25 mouse cellular contexts compared by ENCODE assay signal in the genomic region with DNA sequence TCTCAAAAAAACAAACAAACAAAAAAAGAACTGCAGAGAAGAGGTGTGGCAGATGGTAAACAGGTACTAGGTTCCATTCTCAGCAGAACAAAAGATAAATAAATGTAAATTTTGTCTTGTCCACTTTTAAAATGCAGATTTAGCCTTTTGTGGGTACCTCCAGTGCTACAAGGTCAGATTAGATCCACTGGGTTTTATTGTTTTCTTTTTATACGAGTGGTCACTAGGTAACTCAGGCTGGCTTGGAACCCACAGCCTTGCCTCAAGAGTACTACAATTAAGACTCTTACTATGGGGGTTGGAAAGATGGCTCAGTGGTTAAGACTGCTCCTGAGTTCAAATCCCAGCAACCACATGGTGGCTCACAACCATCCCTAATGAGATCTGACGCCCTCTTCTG.
"Had no signal": no experiment of that assay in that cellular context is flagged by ENCODE, and none has a peak within 500 bp of the region (broad histone marks: within the 10 kb centered on the region; RNA-seq: fewer than 3 reads in every experiment).

No protein-coding gene starts in this region.

- H3K27ac ChIP-seq: gastrocnemius, adult 2 months; heart, embryonic 10.5 days; hindbrain, embryonic 10.5 days; hindbrain, embryonic 12.5 days; hindbrain, embryonic 14.5 days; intestine, embryonic 15.5 days; layer of hippocampus, adult 2 months; left cerebral cortex, adult 2 months; limb, embryonic 10.5 days; limb, embryonic 12.5 days had no signal

- H3K4me2 ChIP-seq: heart, embryonic 12.5 days; hindbrain, embryonic 12.5 days; hindbrain, embryonic 14.5 days; intestine, embryonic 15.5 days; limb, embryonic 12.5 days; liver, embryonic 15.5 days had no signal

- H3K4me3 ChIP-seq: gastrocnemius, adult 2 months; heart, embryonic 10.5 days; heart, embryonic 12.5 days; hindbrain, embryonic 10.5 days; hindbrain, embryonic 12.5 days; intestine, embryonic 15.5 days; layer of hippocampus, adult 2 months; left cerebral cortex, adult 2 months; limb, embryonic 10.5 days; limb, embryonic 12.5 days; liver, embryonic 15.5 days had no signal

- H3K27me3 ChIP-seq: heart, embryonic 12.5 days; hindbrain, embryonic 12.5 days; intestine, embryonic 15.5 days; limb, embryonic 12.5 days; liver, embryonic 15.5 days had no signal

- H3K4me1 ChIP-seq: hindbrain, embryonic 10.5 days; hindbrain, embryonic 12.5 days; intestine, embryonic 15.5 days; limb, embryonic 10.5 days; limb, embryonic 12.5 days had no signal

- H3K9me3 ChIP-seq: heart, embryonic 10.5 days; heart, embryonic 12.5 days; hindbrain, embryonic 10.5 days; hindbrain, embryonic 12.5 days; intestine, embryonic 15.5 days; limb, embryonic 10.5 days; limb, embryonic 12.5 days; liver, embryonic 15.5 days had no signal

- ATAC-seq: hindbrain, embryonic 16.5 days; inflammation-experienced regulatory T-cells, adult 6 months; intestine, embryonic 15.5 days; intestine, postnatal 0 days had no signal

- DNase-seq: gastrocnemius, adult 2 months; gastrocnemius, postnatal 10 days; gastrocnemius, postnatal 25 days; heart, adult 18-20 months; heart, postnatal 10 days; heart, postnatal 4 days; kidney, adult 18-20 months; kidney, adult 8-10 months; kidney, postnatal 10 days; kidney, postnatal 25 days; kidney, postnatal 4 days had no signal

- H3K36me3 ChIP-seq: heart, embryonic 10.5 days; heart, embryonic 12.5 days; hindbrain, embryonic 10.5 days; hindbrain, embryonic 12.5 days; intestine, embryonic 15.5 days; limb, embryonic 10.5 days; limb, embryonic 12.5 days; liver, embryonic 15.5 days had no signal

- H3K9ac ChIP-seq: heart, embryonic 12.5 days; hindbrain, embryonic 12.5 days; hindbrain, embryonic 14.5 days; intestine, embryonic 15.5 days; limb, embryonic 12.5 days; liver, embryonic 15.5 days had no signal
